Mouse (Mus musculus) kidney, embryonic 16.5 days (tissue): ENCODE results near the gene 1700025G04Rik. TPM values are rescaled to one million over a fixed set of nuclear protein-coding genes. Genes with fewer than 3 reads are reported as not detected.

Source experiments
- ATAC-seq: fragments of 200-750 bp; cut with Nextera tagmentation; 2 replicates; pipeline ENCODE4 v1.8.0; 2017; ENCODE audit warnings: moderate TSS enrichment; ENCODE audit not compliant: low FRiP score, low TSS enrichment
- H3K27ac ChIP-seq: fragments of 300-500 bp; sonication (generic); 2 replicates; pipeline ENCODE4 v1.5.1; 2014; ENCODE audit warnings: low read length
- H3K27me3 ChIP-seq: fragments of 300-500 bp; sonication (generic); 2 replicates; pipeline ENCODE4 v1.6.1; 2014; ENCODE audit warnings: low read length, control low read depth, mixed read lengths; ENCODE audit not compliant: insufficient read depth
- H3K36me3 ChIP-seq: fragments of 300-500 bp; sonication (generic); 2 replicates; pipeline ENCODE4 v1.6.1; 2014; ENCODE audit warnings: low read length, control low read depth, mixed read lengths; ENCODE audit not compliant: insufficient read depth
- H3K4me1 ChIP-seq: fragments of 300-500 bp; sonication (generic); 2 replicates; pipeline ENCODE4 v1.6.1; 2014; ENCODE audit warnings: low read length, control low read depth, mixed read lengths; ENCODE audit not compliant: insufficient read depth
- H3K4me2 ChIP-seq: fragments of 300-500 bp; sonication (generic); replicated peaks from 2 replicates; pipeline ENCODE4 v1.6.1; 2014; ENCODE audit warnings: low read depth, low read length
- H3K4me3 ChIP-seq: fragments of 300-500 bp; sonication (generic); 2 replicates; pipeline ENCODE4 v1.5.1; 2014; ENCODE audit warnings: mild to moderate bottlenecking, low read length
- H3K9ac ChIP-seq: fragments of 300-500 bp; sonication (generic); replicated peaks from 2 replicates; pipeline ENCODE4 v1.6.1; 2014; ENCODE audit warnings: low read length
- H3K9me3 ChIP-seq: fragments of 300-500 bp; sonication (generic); 2 replicates; pipeline ENCODE4 v1.6.1; 2016; ENCODE audit warnings: low read length, control low read depth
- WGBS: fragments of 180-500 bp; shearing (Covaris S2); extraction: QIAGEN DNeasy Blood & Tissue Kit; methylation state at CpG from one replicate; pipeline ENCODE4 v1.1.7; 2014; 5-methylcytosine and 5-hydroxymethylcytosine counted together
- polyA plus RNA-seq: library from polyadenylated mRNA; unstranded; fragments of >200 nt; fragmentation: Nextera tagmentation; extraction: Ambion mirVana; gene quantifications from 2 replicates; pipeline ENCODE4 v1.2.1, GENCODE M21; 2015

1700025G04Rik gene
- polyA plus RNA-seq, 1 experiment from 2014 or later: 15.4 TPM

DNA sequence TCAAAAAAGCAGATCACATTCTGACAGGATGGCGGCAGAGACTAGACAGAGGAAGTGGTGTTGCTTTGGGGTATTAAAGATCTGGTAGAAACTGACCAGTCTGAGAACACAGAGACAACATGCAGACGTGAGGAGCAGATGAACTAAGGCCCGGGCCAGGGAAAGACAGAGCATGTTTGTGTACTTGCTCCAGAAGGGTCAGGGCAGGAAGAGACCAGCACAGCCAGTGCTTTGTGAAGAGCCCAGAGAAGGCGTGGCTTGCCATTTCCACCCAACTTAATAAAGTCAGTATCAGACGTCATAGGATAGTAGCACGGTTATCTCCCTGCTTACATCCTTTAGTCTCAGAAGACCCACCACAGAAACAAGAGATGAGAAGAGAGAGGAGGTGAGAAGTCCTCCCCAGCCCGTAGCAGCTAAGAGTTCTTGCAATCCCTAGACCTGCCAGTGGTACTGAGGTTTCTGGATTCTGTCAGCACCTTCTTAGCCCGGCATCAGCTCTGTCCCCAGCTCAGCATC is 81.4 kb downstream of the 1700025G04Rik start:
- H3K36me3 ChIP-seq: peaks cover 9% of the 10 kb centered on the region; the same call in 1 of the 2 replicates
- 58% methylated on average over 8 of the region's 8 CpGs for WGBS
- H3K27me3 ChIP-seq: no peaks in the 10 kb centered on the region
- H3K4me1 ChIP-seq: no peaks in the 10 kb centered on the region
- no peak overlapping the region for H3K4me2 ChIP-seq
- ATAC-seq: no peak
- H3K9me3 ChIP-seq: no peaks in the 10 kb centered on the region
- H3K9ac ChIP-seq: no peak overlapping the region
- no peak overlapping the region for H3K27ac ChIP-seq
- no peak overlapping the region for H3K4me3 ChIP-seq

DNA sequence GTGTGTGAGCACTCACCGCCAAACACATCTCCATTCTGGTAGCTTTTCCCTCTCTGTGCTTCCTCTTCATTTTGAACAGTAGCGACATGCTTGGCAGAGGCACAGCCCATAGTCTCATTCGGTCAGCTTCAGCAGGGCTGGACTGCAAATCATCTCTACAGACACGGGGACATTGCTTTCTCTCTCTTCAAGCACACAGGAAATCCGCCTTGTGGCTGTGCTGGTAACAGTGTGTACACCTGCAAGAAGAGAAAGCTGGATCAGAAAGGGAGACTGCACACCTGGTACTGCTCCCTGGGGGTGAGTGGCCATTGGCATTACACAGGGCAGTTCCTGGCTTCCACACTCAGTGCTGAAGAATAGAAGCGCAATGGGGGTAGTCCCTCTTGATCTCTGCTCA is 83.4 kb downstream of the 1700025G04Rik start:
- no peaks in the 10 kb centered on the region for H3K4me1 ChIP-seq
- no peak for ATAC-seq

DNA sequence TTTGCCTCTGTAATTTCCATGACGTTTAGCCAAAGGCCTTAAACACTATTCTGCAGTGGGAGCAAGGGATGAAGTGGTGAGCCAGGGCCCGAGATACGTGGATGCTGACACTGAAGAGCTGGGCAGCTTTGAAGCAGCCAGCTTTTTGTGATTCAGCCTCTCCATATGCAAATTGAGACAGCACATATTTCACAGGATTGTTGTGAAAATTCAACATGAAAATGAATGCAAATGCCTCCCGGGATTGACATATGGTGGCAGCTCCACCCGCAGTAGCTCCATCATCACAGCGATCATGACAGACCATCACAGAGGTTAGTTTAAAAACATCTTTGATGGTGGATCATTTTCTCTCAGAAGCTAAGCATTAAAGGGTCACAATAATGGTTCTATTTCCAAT is 85.4 kb downstream of the 1700025G04Rik start:
- peaks cover 9% of the 10 kb centered on the region; the same call in 1 of the 2 replicates for H3K36me3 ChIP-seq
- H3K27me3 ChIP-seq: no peaks in the 10 kb centered on the region
- WGBS: 89% methylated on average over 6 of the region's 6 CpGs
- no peak overlapping the region for H3K27ac ChIP-seq
- no peak overlapping the region for H3K4me3 ChIP-seq
- no peaks in the 10 kb centered on the region for H3K9me3 ChIP-seq
- no peak overlapping the region for H3K4me2 ChIP-seq
- no peak for ATAC-seq
- no peaks in the 10 kb centered on the region for H3K4me1 ChIP-seq
- no peak overlapping the region for H3K9ac ChIP-seq

More for the DNA sequence above, 83.4 kb downstream of the 1700025G04Rik start:
- no peak overlapping the region for H3K4me2 ChIP-seq
- H3K27ac ChIP-seq: no peak overlapping the region
- no peaks in the 10 kb centered on the region for H3K27me3 ChIP-seq
- no peaks in the 10 kb centered on the region for H3K9me3 ChIP-seq
- WGBS: 86% methylated on average over 6 of the region's 6 CpGs
- peaks cover 9% of the 10 kb centered on the region; the same call in 1 of the 2 replicates for H3K36me3 ChIP-seq
- H3K9ac ChIP-seq: no peak overlapping the region
- H3K4me3 ChIP-seq: no peak overlapping the region

DNA sequence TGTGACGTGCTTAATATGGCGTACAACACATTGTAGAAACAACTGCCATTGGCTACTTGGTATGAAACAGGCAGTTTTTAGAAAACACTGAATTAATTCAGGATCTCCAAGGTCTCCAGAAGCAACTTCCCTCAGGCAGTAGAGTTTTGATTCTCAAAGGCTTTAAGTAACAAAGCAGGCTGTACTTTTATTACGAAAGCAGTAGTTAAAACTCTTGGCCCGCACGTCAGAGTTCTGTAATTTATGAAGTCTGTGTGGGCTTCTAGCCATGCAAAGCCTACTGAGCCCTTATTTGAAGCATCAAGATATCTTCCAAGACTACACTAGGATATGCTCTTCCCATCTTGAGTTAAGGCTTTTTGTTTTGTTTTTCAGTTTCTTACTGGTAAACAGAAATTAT is 89.5 kb downstream of the 1700025G04Rik start:
- WGBS: 51% methylated on average over 5 of the region's 5 CpGs

DNA sequence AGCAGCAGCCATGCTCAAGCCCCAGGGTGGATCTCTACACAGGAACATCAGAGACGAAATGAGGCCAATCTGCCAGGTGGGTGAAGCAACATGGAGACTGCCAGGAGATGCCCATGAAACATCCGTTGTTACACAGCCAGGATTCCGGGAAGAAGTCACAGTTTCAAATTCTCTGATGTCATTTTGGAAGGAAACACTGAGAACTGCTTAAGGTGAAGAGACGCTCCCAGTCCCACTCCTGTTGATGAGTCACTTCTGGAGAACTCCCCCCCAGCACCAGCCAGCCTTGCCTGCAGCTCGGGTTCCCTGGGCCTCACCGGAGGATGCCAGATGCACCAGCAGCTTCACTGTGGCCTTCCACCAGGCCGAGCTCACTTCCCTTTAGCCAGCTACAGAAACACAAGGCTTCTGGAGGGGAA is 90.5 kb downstream of the 1700025G04Rik start:
- Histone ChIP-seq H3K4me2 (no peak overlapping the region), H3K4me1 (no peaks in the 10 kb centered on the region; the same call in 1 of the 2 replicates), H3K9ac (no peak overlapping the region), H3K27ac (no peak overlapping the region), H3K4me3 (no peak overlapping the region), H3K36me3 (no peaks in the 10 kb centered on the region), H3K27me3 (no peaks in the 10 kb centered on the region), H3K9me3 (no peaks in the 10 kb centered on the region)
- 58% methylated on average over 7 of the region's 7 CpGs for WGBS
- no peak for ATAC-seq

More for the DNA sequence above, 89.5 kb downstream of the 1700025G04Rik start:
- no peaks in the 10 kb centered on the region for H3K36me3 ChIP-seq
- no peaks in the 10 kb centered on the region for H3K9me3 ChIP-seq
- H3K4me2 ChIP-seq: no peak overlapping the region
- H3K27me3 ChIP-seq: no peaks in the 10 kb centered on the region
- H3K4me3 ChIP-seq: no peak overlapping the region
- no peak overlapping the region for H3K27ac ChIP-seq
- ATAC-seq: no peak
- H3K4me1 ChIP-seq: no peaks in the 10 kb centered on the region; the same call in 1 of the 2 replicates
- H3K9ac ChIP-seq: no peak overlapping the region

DNA sequence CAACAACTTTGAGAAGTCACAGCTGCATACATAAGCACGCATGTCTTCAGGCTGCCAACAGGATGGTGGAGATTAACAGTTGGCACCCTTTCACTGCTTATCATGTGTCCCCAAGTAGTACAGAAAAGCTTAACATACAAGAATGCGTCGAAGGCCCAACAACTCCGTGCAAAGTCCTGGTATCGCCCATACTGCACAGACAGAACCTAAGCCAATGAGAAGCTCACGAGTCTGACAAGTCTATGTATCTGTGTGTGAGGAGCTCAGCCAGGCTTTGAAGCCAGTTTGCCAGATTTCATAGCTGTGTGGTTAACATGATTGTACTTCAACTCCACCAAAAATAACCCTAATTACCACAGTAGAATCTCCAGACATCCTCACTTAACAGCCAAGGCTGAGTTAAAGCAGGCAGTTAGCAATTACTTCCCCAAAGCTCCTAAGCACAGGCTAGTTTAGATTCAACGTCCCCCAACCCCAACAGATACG is 91.2 kb downstream of the 1700025G04Rik start:
- H3K27ac ChIP-seq: no peak overlapping the region
- no peak overlapping the region for H3K4me2 ChIP-seq
- H3K4me1 ChIP-seq: no peaks in the 10 kb centered on the region; the same call in 1 of the 2 replicates
- no peak overlapping the region for H3K4me3 ChIP-seq
- 87% methylated on average over 8 of the region's 8 CpGs for WGBS
- no peaks in the 10 kb centered on the region for H3K27me3 ChIP-seq
- ATAC-seq: no peak
- no peak overlapping the region for H3K9ac ChIP-seq
- H3K9me3 ChIP-seq: no peaks in the 10 kb centered on the region
- no peaks in the 10 kb centered on the region for H3K36me3 ChIP-seq

DNA sequence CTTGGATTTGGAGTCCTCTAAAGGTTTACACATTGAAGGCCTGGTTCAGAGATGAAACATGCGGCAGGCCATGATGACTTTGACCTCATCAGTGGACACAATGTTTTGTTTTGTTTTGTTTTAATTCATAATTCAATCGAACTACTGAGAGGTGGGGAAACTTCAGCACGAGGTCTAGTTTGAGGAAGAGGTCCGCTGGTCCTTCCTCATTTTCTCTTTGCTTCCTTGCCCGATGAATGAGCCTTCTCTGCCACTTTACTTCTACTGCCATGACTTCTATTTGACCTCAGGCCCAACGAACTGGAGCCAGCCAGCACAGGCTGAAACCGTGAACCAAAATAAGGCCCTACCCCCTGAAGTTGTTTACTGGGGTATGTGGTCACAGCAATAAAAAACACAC is 92.3 kb downstream of the 1700025G04Rik start:
- no peaks in the 10 kb centered on the region for H3K9me3 ChIP-seq
- H3K4me3 ChIP-seq: no peak overlapping the region
- H3K4me1 ChIP-seq: no peaks in the 10 kb centered on the region; the same call in 1 of the 2 replicates
- no peaks in the 10 kb centered on the region for H3K27me3 ChIP-seq
- no peak overlapping the region for H3K4me2 ChIP-seq
- no peak for ATAC-seq
- no peak overlapping the region for H3K9ac ChIP-seq
- H3K27ac ChIP-seq: no peak overlapping the region
- 60% methylated on average over 7 of the region's 7 CpGs for WGBS
- no peaks in the 10 kb centered on the region for H3K36me3 ChIP-seq

DNA sequence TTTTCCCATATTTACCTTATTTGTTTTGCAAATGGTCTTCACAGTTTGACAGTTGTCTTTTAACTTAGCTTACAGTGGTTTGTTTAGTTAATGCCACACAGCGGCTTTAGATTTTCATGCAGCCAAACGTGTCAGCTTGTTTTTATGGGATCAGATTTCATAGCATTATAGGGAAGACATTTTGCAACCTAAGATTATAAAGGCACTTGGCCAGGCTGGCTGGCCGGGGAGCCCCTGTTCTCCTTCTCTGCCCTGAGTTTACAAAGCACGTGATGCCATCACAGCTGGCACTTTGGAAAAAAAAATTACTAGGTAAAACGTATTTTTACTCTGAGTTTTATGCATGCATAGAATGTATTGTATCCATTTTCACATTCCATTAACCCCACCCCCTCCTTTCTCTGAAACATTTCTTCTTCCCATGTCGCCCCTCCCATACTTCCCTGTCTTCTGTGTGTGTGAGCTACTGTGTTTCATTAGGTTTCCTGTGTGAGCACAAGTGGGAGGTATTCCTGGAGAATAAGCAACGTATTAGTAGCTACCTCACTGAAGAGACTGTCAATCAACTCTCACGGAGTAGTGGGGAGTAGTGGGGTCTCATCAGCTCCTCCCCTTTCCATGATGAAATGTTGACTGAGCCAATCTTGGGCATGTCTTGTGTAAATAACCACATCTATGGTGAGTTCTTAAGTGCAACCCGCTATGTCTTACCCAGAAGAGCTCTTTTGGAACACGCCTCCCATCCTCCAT is 93.8 kb downstream of the 1700025G04Rik start:
- Histone ChIP-seq H3K36me3 (no peaks in the 10 kb centered on the region), H3K27me3 (no peaks in the 10 kb centered on the region), H3K4me3 (no peak overlapping the region), H3K9me3 (peaks cover 4% of the 10 kb centered on the region; the same call in 1 of the 2 replicates), H3K4me1 (no peaks in the 10 kb centered on the region; the same call in 1 of the 2 replicates), H3K9ac (no peak overlapping the region), H3K4me2 (no peak overlapping the region), H3K27ac (no peak overlapping the region)
- WGBS: 53% methylated on average over 10 of the region's 10 CpGs
- ATAC-seq: no peak

DNA sequence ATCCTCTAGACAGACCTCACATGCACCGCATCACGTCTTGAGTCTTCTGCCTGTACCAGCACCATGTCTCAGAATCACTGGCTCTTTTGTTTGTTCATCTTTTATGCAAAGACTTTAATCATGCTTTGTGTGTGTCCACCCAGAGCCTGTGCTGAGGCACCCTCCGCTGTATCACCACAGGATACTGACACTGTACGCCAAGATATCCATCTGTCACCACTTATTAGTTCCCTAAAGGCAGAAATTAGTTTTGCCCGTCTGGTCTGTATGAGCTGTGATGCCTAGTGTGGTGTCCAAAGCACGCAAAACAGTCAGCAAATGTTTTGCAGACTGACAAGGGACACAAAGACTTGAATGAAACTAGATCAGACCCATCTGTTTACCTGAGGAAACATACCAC is 95.7 kb downstream of the 1700025G04Rik start:
- Histone ChIP-seq H3K4me3 (no peak overlapping the region), H3K27ac (no peak overlapping the region), H3K9me3 (peaks cover 4% of the 10 kb centered on the region; the same call in 1 of the 2 replicates), H3K4me1 (peaks cover 4% of the 10 kb centered on the region; the same call in 1 of the 2 replicates), H3K36me3 (no peaks in the 10 kb centered on the region), H3K9ac (no peak overlapping the region), H3K4me2 (no peak overlapping the region), H3K27me3 (no peaks in the 10 kb centered on the region)
- 91% methylated on average over 6 of the region's 6 CpGs for WGBS
- ATAC-seq: no peak

DNA sequence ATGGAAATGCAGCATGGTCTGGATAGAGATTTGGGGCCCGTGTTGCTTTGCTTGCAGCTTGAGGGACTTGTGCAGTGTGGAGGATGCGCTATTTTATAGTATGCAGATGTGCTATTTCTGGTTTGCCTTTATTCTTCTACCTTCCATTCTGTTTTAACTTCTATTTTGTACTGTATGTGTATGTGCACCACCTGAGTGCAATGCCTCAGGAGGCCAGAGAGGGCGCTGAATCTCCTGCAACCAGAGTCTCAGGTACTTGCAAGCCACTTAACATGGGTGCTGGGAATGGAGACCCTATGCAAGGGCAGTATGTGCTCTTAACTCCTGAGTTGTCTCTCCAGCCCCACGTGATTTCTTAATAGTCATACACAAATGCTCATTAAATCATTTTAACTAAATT is 98.4 kb downstream of the 1700025G04Rik start:
- Histone ChIP-seq H3K27ac (no peak overlapping the region), H3K9me3 (peaks cover 4% of the 10 kb centered on the region; the same call in 1 of the 2 replicates), H3K36me3 (no peaks in the 10 kb centered on the region), H3K9ac (no peak overlapping the region), H3K4me2 (no peak overlapping the region), H3K27me3 (no peaks in the 10 kb centered on the region), H3K4me3 (no peak overlapping the region), H3K4me1 (peaks cover 12% of the 10 kb centered on the region)
- no peak for ATAC-seq
- WGBS: 97% methylated on average over 4 of the region's 4 CpGs
